Mouse (Mus musculus) kidney, embryonic 14.5 days (tissue): Measurements from ENCODE around the gene Ptdss2. TPM values are rescaled to one million over a fixed set of nuclear protein-coding genes. Genes with fewer than 3 reads are reported as not detected.
A peak's percentile ranks its signal among the peaks of the same experiment; 100 is the strongest.

ENCODE experiments used
- ATAC-seq: fragments of 200-750 bp; cut with Nextera tagmentation; 2 replicates; pipeline ENCODE4 v1.8.0; 2017; ENCODE audit warnings: moderate number of reproducible peaks, mild to moderate bottlenecking, moderate TSS enrichment, moderate library complexity; ENCODE audit not compliant: low FRiP score, low TSS enrichment
- H3K27ac ChIP-seq: fragments of 300-500 bp; sonication (generic); 2 replicates; pipeline ENCODE4 v1.5.1; 2014; ENCODE audit warnings: low read depth, mild to moderate bottlenecking, low read length, moderate library complexity, mixed read lengths
- H3K27me3 ChIP-seq: fragments of 300-500 bp; sonication (generic); 2 replicates; pipeline ENCODE4 v1.6.1; 2014; ENCODE audit warnings: mild to moderate bottlenecking, low read length; ENCODE audit not compliant: control insufficient read depth, insufficient read depth
- H3K36me3 ChIP-seq: fragments of 300-500 bp; sonication (generic); 2 replicates; pipeline ENCODE4 v1.6.1; 2014; ENCODE audit warnings: low read length, mixed read lengths; ENCODE audit not compliant: control insufficient read depth, insufficient read depth
- H3K4me1 ChIP-seq: fragments of 300-500 bp; sonication (generic); 2 replicates; pipeline ENCODE4 v1.6.1; 2014; ENCODE audit warnings: low read length, mixed read lengths; ENCODE audit not compliant: control insufficient read depth, insufficient read depth
- H3K4me2 ChIP-seq: fragments of 300-500 bp; sonication (generic); replicated peaks from 2 replicates; pipeline ENCODE4 v1.6.1; 2014; ENCODE audit warnings: low read depth, mild to moderate bottlenecking, low read length
- H3K4me3 ChIP-seq: fragments of 300-500 bp; sonication (generic); 2 replicates; pipeline ENCODE4 v1.5.1; 2014; ENCODE audit warnings: mild to moderate bottlenecking, low read length
- H3K9ac ChIP-seq: fragments of 300-500 bp; sonication (generic); 2 replicates; pipeline ENCODE4 v1.6.1; 2014; ENCODE audit warnings: low read depth, mild to moderate bottlenecking, low read length, moderate library complexity
- H3K9me3 ChIP-seq: fragments of 300-500 bp; sonication (generic); 2 replicates; pipeline ENCODE4 v1.6.1; 2016; ENCODE audit warnings: low read length; ENCODE audit not compliant: control insufficient read depth
- WGBS: fragments of 180-500 bp; shearing (Covaris S2); extraction: QIAGEN DNeasy Blood & Tissue Kit; methylation state at CpG from one replicate; pipeline ENCODE4 v1.1.7; 2014; 5-methylcytosine and 5-hydroxymethylcytosine counted together
- polyA plus RNA-seq: library from polyadenylated mRNA; unstranded; fragments of >200 nt; fragmentation: Nextera tagmentation; extraction: Ambion mirVana; gene quantifications from 2 replicates; pipeline ENCODE4 v1.2.1, GENCODE M21; 2014

Ptdss2 gene
- polyA plus RNA-seq, 1 experiment from 2014 or later = 63.1 TPM

DNA sequence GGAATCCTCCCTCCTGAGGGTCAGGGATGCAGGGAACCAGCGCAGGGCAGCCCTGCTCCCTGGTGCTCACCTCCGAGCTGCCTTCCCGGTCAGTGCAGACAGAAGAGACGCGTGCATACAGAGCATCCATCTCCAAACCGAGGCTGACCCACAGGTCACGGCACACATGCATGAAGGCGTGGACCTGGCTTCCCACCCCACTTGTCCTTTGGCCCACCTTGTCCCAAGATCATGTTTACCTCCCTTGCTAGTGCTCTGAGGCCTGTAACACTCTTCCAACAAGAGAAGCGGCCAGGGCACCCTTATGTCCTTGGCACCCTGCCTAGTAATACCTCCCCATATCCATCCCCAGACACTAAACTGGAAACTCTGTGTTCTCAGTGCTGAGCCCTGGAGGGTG, 6.3 kb upstream of the Ptdss2 start:
- no peaks in the 10 kb centered on the region for H3K27me3 ChIP-seq
- no peak overlapping the region for H3K4me3 ChIP-seq
- H3K4me2 ChIP-seq = no peak overlapping the region
- H3K9ac ChIP-seq = no peak overlapping the region
- ATAC-seq = no peak
- H3K9me3 ChIP-seq = no peaks in the 10 kb centered on the region
- H3K27ac ChIP-seq = no peak overlapping the region
- H3K36me3 ChIP-seq = no peaks in the 10 kb centered on the region
- no peaks in the 10 kb centered on the region for H3K4me1 ChIP-seq
- WGBS = 87% methylated on average over 9 of the region's 9 CpGs

DNA sequence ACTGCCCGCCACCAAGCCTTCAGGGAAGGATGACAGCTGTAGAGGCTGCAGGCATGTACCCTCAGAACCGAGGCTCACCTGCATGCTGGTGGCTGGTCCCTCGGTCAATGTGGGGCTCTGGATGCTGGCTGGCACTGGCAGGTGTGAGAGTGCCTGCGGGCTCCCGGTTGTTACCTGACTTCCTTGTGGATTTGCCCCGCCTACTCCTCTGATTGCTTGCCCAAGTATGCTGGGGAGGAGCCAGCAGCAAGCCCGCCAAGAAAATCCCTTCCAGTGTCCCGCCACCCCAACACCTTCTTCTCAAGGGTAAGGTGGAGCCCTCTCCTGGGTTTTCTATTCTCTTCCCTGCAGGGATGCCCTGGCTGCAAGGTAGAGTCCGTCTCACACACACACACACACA, 4.5 kb upstream of the Ptdss2 start, which contains the start of gene Ano9:
Ano9 (minus strand) TSS at position 171 of the 400 bp plus-strand sequence.
- 10% methylated on average over 9 of the region's 9 CpGs for WGBS
- H3K4me3 ChIP-seq = no peak within 1 kb of the TSS

DNA sequence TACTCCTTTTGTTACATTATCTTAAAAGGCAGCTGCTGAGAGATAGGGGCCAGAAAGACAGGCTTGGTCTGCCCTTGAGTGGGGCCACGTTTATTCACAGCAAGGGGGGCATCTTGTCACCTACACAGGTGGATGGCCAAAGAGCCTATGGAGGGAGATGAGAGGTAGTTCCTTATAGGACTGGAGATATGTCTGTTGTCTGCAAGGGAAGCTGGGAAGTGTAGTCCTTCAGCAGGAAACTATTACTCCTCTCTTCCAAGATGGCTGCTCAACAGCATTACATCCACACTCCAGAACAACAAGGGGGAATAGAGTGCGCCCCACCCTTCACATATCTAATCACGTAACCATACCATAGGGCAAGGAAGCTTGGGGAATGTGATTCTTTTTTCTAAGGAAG, 2.7 kb upstream of the Ptdss2 start:
- no peaks in the 10 kb centered on the region for H3K27me3 ChIP-seq
- H3K4me2 ChIP-seq = no peak overlapping the region
- no peaks in the 10 kb centered on the region for H3K9me3 ChIP-seq
- H3K9ac ChIP-seq = no peak overlapping the region
- H3K27ac ChIP-seq = no peak overlapping the region
- ATAC-seq = no peak
- 75% methylated on average over 3 of the region's 3 CpGs for WGBS
- no peaks in the 10 kb centered on the region for H3K36me3 ChIP-seq
- H3K4me1 ChIP-seq = 0 out of 2 replicates have a peak, but pooled peaks cover 3% of the 10 kb centered on the region
- no peak overlapping the region for H3K4me3 ChIP-seq

More for the DNA sequence above, 4.5 kb upstream of the Ptdss2 start, which contains the start of gene Ano9:
- Histone ChIP-seq H3K4me1 (0 out of 2 replicates have a peak, but pooled peaks cover 3% of the 10 kb centered on the region), H3K4me2 (peak within 1 kb of the TSS; percentile 31), H3K27ac (no peak within 1 kb of the TSS), H3K27me3 (no peaks in the 10 kb centered on the region), H3K9ac (peak within 1 kb of the TSS; percentile 19; the same call in 1 of the 2 replicates), H3K9me3 (no peaks in the 10 kb centered on the region), H3K36me3 (no peaks in the 10 kb centered on the region)
- no peak for ATAC-seq

DNA sequence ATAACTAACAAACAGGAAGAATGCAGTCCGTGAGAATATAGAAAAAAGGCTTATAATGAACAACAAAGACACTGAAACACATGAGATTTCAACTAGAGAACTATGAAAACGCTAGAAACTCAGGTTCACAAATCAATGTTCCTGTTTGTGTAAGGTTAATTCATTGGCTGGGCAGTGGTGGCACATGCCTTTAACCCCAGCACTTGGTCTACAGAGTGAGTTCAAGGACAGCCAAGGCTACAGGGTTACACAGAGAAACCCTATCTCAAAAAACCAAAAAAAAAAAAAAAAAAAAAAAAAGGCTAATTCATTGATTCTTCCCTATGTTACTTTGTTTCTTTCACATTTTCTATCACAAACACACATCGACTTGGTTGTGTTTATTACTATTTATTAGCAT, 1.6 kb upstream of the Ptdss2 start:
- Histone ChIP-seq H3K4me3 (no peak overlapping the region), H3K27ac (no peak overlapping the region), H3K36me3 (no peaks in the 10 kb centered on the region), H3K4me2 (no peak overlapping the region), H3K27me3 (no peaks in the 10 kb centered on the region), H3K9me3 (no peaks in the 10 kb centered on the region), H3K9ac (no peak overlapping the region), H3K4me1 (0 out of 2 replicates have a peak, but pooled peaks cover 3% of the 10 kb centered on the region)
- 90% methylated on average over 3 of the region's 3 CpGs for WGBS
- no peak for ATAC-seq

DNA sequence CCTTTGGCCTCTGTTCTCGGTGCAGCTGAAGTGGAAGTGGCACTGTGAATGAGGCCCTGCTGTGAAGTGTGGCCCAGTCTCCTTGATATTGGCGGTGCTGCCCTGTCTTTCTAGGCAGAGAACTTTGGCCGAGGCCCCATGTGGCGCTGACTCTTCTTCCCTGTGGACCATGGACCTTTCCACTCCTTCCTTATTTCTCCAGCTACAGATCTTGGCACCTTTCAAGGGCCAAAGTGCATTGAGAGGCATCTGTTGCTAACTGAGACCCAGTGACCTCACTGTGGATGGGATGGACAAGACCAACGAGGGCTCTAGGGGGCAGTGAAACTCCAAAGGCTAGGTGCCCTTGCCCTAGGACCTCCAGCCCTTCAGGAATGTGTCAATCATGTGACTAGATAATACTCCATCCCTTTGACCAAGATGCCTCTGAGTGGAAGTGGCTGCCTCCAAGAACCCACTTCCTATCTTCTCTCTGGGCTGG, 1.1 kb upstream of the Ptdss2 start:
- no peak overlapping the region for H3K27ac ChIP-seq
- no peak overlapping the region for H3K9ac ChIP-seq
- H3K9me3 ChIP-seq = no peaks in the 10 kb centered on the region
- ATAC-seq = no peak
- 82% methylated on average over 5 of the region's 5 CpGs for WGBS
- no peak overlapping the region for H3K4me2 ChIP-seq
- no peaks in the 10 kb centered on the region for H3K36me3 ChIP-seq
- H3K4me1 ChIP-seq = 0 out of 2 replicates have a peak, but pooled peaks cover 3% of the 10 kb centered on the region
- no peaks in the 10 kb centered on the region for H3K27me3 ChIP-seq
- no peak overlapping the region for H3K4me3 ChIP-seq

DNA sequence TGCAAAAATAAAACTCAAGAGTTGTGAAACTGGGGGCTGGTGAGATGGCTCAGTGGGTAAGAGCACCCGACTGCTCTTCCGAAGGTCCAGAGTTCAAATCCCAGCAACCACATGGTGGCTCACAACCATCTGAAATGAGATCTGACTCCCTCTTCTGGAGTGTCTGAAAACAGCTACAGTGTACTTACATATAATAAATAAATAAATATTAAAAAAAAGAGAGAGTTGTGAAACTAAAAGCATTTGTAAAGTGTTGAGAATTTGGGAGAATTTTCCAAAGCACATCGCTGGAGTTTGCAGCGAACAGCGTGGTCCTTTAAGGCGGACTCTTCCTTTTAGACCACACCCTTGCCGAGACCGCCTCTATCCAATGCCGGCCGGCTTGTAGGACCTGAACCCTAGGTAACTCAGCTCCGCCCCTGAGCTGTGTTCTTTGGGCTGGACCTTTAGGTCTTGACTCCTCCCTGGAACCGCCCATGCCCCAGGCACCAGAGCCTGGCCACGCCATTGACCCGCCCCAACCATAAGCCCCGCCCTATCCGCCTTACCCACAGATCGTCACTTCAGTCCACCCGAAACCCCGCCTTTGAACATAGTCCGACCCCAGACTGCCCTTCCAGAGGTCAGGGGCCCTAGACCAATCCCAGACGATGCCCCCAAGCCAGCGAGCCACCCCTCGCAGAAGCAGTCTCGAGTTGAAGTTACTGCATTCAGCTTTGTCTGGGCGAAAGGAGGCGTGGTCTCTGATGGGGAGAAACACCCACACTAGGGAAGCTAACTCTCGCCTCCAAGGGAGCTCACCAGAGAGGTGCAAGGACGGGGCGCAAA, 721 bp downstream of the Ptdss2 start:
- ATAC-seq = peak; percentile 99
- WGBS = 3% methylated on average over 29 of the region's 29 CpGs
- Histone ChIP-seq H3K27ac (peak overlapping the region; percentile 86), H3K9me3 (no peaks in the 10 kb centered on the region), H3K4me2 (peak overlapping the region; percentile 58), H3K9ac (peak overlapping the region; percentile 67), H3K36me3 (no peaks in the 10 kb centered on the region), H3K4me1 (0 out of 2 replicates have a peak, but pooled peaks cover 3% of the 10 kb centered on the region), H3K4me3 (peak overlapping the region; percentile 55), H3K27me3 (no peaks in the 10 kb centered on the region)

DNA sequence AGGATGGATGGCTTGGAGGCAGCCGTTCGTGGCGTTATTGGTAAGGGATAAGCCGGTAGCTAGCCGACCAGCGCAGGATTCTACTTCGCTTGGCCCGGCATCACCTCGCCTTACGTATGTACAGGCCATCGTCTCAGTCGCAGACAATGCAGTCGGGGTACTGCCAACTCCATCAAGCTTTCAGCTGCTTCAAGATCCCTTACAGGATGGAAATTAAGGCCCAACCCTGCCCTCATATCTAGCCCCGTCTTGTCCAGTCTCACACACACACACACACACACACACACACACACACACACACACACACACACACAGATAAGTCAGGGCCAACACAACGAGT, 1.3 kb downstream of the Ptdss2 start:
- Histone ChIP-seq H3K9ac (peak overlapping the region; percentile 67), H3K27me3 (no peaks in the 10 kb centered on the region)
- peak; percentile 53; the same call in 1 of the 2 replicates for ATAC-seq

DNA sequence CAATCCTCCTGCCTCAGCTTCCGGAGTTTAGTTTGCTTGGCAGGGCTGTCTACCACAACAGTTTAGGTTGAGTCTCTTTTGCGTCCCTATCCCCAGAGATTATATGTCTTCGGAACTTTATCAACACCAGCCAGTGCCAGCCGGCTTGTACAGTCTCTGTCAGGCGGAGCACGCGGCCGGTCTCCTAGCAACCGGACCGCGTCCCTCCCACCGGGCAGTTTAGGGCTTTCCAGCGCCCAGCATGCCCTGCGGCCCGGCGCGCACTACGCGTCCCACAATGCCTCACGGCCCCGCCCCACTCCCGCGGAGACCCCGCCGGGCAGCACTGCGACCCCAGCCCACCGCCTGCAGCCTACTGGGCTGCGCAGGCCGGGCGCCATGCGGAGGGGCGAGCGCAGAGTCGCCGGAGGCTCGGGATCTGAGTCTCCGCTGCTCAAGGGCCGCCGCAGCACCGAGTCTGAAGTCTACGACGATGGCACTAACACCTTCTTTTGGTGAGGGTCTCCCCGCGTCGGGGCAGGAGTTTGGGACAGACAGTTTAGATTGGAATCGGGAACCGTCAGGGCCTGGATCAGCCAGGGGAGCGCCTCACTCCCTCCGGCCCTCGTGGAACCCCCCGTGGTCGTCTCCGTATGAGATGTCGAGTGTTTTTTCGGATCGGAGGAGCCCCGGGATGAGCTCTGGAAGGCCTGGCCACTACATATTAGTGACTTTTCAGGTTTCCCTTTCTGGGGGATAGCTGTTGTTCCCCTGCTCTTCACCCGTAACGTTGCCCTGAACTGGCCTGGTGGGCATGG, 9.0 kb downstream of the Ptdss2 start:
- Histone ChIP-seq H3K9ac (peak overlapping the region; percentile 94), H3K4me3 (peak overlapping the region; percentile 94), H3K27ac (no peak overlapping the region), H3K4me2 (peak overlapping the region; percentile 59), H3K27me3 (no peaks in the 10 kb centered on the region), H3K36me3 (peaks cover 12% of the 10 kb centered on the region), H3K9me3 (no peaks in the 10 kb centered on the region), H3K4me1 (peaks cover 10% of the 10 kb centered on the region; the same call in 1 of the 2 replicates)
- peak; percentile 99 for ATAC-seq
- WGBS = under 1% methylated on average over 59 of the region's 59 CpGs

More for the DNA sequence above, 1.3 kb downstream of the Ptdss2 start:
- Histone ChIP-seq H3K4me2 (peak overlapping the region; percentile 58), H3K36me3 (no peaks in the 10 kb centered on the region), H3K4me1 (0 out of 2 replicates have a peak, but pooled peaks cover 3% of the 10 kb centered on the region), H3K9me3 (no peaks in the 10 kb centered on the region), H3K4me3 (peak overlapping the region; percentile 55), H3K27ac (peak overlapping the region; percentile 86)
- WGBS = under 1% methylated on average over 15 of the region's 15 CpGs
